Mouse (Mus musculus): ENCODE data around the gene Rsph14.
A peak's percentile ranks its signal among the peaks of the same experiment; 100 is the strongest.

Gene Rsph14

DNA sequence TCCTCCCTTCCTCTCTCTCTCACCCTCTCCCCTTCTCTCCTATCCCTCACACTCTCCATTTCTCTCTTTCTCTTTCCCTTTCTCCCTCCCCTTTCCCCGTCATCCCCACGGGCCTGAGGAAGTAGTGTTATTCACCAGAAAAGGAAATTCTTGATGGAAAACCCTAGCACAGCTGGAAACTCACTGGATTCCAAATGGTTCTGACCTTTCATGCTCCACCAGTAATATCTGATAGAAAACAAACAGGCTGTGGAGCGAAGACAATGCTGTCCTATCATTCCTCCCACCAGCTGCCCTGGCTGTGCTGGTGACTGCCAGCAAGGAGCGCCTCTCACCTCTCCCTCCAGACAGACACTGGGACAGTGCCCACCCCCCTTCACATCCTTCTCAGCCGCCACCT, 37.5 kb downstream of the Rsph14 start:
- DNase-seq (ENCODE audit: extremely low spot score): no peak

DNA sequence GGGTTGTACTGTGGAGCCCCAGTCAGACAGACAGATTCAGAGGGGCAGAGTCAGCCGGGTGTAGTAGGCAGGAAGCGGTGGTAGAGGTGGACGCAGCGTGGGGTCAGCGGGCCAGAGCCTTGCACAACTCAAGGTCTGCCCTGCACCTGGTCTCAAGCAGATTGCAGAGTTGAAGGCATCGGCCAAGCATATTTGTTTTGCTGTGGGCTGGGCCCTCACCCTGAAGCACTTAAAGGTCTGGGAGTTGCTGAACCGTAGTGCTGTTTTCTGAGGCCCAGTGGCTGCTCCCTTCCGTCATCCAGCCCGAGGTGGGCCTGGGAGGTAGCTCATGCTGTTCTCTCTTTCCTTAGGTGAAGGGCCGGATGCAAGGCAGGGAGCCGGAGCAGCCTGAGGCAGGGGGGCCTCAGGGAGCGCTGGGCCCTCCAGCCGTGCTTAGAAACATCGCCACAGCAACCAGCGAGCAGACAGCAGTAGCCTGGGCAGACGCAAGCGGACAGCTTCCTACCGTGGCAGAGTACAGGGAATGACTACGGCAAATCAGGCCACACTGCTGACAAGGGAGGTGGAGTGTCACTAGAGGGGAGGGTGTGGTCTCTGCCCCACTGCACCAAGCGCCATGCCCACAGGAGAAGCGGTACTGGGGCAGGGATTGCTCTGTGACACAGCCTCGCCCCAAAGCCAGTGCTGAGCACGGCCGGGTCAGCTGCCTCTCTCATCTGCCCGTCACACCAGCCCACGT, 41.6 kb downstream of the Rsph14 start:
- no peak for DNase-seq (ENCODE audit: extremely low spot score)

DNA sequence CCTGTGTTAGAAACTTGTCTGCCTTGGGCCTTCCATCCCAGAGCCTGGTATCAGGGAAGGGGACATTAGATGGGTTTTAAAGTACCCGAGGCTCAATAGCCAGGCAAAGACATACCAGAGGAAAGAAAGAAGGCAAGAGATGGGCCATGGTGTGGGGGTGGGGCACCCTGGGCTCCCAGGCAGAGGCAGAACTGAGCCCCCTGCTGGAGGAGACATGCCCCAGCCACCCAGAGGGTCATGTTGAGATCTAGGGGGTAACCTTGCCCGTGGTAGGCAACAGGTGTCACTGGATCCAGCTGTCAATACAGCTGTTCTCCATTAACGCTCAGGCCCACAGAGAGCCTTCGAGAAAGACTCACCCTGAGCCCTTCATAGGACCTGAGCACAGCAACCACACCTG, 42.6 kb downstream of the Rsph14 start:
- no peak for DNase-seq (ENCODE audit: extremely low spot score)

DNA sequence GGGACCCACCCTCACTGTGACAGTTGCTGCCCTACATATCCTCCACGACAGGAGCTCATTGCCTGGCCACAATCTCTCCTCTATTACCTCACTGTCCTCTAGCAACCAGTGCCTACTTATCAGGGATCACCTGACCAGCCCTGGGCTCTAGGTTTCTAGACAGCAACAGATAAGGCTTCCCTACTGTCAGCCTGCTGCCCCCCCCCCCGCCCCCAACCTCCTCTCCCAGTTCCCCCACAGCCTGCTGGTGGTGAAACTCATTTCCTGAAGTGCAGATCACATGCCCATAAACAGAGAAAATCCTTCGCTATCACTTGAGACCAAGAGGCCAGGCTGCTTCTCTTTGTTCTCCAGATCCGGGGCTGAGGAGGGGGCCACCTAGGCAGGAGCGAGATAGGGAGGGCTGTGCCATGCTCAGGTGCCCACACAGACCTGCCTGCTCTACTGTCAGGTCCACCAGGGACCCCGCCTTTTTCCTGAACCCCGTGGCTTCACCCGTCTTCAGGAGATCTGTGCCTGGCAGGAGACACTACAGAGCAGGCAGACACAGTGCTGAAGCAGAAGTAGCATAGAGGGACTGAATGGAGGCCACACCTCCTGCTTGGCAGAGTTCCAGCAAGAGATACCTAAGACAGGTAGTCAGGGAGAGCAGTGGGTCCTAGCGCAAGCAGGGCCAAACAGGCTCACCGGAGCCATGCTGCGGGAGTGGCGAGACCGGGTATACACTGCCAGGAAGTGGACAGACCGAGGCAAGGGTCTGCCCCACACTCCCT, 44.5 kb downstream of the Rsph14 start:
- no peak for DNase-seq (ENCODE audit: extremely low spot score)

DNA sequence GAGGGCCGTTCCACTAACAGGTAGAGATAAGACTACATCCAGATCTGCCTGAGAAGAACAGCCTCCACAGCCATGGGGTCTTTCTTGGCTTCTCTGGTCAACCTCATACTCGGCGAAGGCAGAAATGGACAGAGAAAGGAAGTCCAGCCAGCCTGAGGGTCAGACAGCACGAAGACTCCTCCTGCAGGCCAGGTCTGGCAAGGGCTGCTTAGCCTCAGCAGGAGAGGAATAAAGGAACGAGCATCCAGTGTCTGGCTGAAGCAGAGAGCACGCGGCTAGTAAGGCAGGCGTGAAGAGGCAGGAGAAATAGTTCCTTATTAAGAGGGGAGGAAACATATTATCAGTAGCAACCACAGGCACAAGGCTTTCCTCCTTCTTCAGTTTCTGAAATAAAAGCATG, 49.2 kb downstream of the Rsph14 start:
- no peak for DNase-seq (ENCODE audit: extremely low spot score)

DNA sequence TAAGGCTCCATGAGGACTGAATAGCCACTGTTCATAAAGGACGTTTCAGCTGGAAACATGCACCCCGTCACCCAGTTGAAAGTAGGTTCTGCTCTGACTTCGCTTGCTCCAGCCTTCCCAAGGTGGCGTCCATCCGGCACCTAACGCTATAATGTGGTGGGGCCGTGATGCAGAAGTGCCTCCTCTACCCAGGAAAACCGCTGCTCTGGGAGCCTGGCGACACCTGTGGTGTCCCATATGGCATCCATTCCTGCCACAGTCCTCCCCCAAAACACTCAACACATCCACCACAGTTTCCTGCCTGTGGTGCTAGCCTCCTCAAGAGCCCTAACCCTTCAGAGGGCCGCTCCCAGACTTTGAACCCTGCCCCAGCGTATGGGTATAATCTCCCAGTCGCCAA, 51.2 kb downstream of the Rsph14 start:
- DNase-seq (ENCODE audit: extremely low spot score): no peak

DNA sequence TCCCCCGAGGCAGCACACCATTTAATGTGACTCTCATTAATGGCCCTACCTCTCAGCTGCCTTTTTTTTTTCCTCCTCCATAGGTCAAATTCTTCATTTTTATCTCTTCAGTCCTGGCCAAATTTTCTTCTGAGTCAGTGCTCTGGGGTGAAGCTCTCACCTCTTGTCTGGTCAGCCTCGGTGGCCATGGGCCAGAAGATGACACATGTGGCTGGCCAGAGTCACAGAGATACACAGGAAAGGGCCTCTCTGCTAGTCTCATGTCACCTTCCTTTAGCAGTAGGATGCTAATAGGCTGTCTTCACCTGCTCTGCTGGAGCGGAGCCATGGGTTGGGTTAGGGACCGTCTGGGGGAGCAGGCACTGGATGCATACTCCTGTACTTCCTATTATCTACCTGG, 54.3 kb downstream of the Rsph14 start:
- no peak for DNase-seq (ENCODE audit: extremely low spot score)

DNA sequence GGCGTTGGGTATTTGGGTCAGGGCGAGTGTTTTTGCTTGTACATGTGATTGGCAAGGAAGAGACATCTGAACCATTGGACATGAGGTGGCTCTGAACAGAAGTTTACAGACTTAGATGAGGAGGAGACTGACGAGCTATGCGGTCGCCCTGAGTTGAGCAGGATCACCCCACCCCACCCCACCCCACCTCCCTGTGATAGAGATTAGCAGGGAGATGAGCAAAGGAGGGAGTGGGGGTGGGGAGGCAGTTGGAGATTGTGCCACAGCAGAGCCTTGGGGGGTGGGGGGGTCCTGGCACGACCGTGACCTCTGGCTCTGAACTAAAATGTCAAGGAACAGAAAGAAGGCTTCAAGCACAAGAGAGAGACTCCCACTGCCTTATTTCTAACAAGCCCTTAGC, 56.0 kb downstream of the Rsph14 start:
- no peak for DNase-seq (ENCODE audit: extremely low spot score)

DNA sequence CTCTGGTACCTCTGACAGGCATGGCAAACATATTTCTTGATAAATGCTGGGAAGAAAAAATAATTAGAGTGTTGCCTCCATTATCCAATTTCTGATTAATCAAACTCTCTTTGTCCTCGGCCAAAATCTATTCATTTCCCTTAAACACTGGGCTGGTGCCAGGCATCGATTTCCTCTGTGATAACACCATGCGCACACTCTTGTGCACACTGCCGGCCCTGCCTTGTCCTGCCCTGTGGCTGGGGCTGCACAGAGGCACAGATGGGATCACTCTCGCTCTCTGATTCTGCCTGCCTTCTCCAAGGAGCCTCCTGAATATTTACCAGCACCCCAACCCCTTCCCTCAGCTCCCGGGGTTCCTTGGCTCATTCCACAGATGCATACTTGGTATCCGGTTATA, 56.8 kb downstream of the Rsph14 start:
- no peak for DNase-seq (ENCODE audit: extremely low spot score)

DNA sequence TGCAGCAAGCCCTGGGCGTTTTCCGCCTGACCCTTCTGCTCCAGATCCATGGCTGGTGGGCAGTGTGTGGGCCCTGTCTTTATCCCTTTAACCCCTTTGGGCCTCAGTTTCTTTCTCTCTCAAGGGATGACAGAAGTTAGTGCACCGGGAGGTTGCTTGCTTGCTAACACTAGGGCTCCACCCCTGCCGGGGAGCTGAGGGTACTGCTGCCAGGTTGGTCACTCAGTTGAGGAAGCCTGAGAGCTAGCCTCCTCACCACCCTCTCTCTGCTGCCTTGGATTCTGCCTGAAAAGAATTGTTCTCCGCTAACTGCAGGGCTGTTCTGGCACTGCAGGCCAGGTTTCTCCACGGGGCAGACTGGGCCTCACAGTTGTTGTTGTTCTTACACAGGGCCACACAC, 59.4 kb downstream of the Rsph14 start:
- no peak for DNase-seq (ENCODE audit: extremely low spot score)

DNA sequence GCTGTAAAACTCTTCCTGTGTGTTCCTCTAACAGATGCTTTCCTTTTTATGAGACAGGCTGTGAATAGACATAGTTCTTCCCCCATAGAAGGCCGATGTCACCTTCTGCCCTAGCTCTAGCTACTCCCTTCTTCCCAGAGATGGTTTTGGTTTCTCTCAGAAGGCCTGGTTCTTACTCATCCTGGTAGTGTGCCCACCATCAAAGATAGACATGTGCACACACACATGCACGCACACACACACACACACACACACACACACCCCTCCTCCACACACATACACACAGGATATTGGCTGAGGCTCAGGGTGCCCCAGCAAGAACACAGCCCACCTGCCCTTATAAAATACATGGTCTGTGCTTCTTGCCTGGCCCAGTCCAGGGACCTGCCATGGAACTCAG, 63.1 kb downstream of the Rsph14 start:
- no peak for DNase-seq (ENCODE audit: extremely low spot score)

DNA sequence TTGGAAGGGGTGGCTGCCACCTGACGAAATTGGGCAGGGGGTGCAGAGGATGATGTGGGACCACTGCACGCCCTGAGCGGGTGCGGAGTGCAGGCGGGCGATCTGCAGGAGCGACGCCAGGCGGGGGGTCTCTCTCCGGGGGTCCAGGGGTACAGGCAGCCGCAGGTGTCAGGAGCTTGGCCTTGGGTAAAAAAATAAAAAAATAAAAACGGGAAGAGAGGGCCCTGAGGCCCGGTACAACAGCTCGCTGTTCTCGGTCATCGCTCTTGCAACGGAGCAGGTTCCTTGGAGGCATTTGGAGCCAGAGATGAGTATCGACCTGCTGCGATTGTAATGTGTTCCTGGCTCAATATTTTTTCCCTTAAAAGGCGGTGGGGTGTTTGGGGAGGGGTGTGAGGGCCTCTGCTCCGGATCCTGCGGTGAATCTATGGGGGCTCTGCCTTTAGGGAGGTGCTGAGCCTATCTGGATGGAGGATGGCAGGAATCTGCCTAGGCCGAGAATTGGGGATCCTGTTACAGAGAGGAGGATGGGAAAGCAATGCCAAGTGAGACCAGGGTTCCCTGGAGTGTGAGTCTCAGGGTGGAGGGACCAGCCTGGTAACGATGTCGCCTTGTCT, 64.6 kb downstream of the Rsph14 start:
- peak; percentile 24 for DNase-seq (ENCODE audit: extremely low spot score)

DNA sequence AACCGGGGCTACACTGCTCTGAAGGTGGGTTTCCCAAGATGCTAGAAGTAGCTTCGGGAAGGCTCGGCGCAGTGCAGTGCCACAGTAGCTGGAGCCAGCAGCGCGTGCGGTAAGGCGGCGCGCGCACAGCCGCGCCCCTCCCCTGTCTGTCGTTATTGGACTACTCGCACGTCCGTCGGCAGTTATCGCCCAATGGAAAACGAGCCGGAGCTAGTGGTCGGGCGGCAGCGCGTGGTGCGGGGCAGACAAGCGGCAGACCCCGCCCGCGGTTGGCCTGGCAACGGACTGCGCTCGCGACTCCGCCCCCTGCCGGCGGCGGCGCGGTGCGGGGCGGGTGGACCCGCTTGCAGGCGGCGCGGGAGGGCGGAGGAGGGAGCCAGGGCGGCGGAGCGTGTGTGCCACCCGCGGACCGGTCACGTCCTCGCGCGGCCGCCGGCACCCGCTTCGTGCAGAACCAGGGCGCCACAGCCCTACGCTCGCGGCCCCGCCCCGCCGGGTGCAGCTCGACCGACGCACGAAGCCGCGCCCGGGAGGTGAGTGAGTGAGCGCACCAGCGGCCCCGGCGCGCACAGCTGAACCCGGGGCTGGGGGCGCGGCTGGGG, 65.4 kb downstream of the Rsph14 start, which contains the start of gene Gnaz:
Gene Gnaz (plus strand): TSS at position 328 of the 602 bp plus-strand sequence.
- DNase-seq (ENCODE audit: extremely low spot score): peak; percentile 96

DNA sequence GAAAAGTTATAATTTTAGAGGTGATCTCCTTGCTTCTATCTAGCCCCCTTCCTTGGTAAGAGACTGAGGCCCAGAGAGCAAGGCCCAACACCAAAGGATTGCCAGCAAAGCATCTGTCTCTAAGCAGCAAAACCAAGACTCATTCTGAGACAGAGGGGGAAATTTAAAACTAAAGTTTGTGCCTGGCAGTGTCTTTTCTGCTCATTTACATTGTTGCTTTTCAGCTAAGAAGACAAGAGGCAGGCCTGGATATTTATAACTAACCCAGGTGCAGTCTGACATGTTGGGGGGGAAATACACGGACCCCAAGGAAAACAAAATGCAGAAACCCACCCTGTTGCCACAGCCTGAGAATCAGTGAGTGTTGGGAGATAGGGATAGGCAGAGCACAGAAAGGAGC, 68.0 kb downstream of the Rsph14 start:
- DNase-seq (ENCODE audit: extremely low spot score): no peak

DNA sequence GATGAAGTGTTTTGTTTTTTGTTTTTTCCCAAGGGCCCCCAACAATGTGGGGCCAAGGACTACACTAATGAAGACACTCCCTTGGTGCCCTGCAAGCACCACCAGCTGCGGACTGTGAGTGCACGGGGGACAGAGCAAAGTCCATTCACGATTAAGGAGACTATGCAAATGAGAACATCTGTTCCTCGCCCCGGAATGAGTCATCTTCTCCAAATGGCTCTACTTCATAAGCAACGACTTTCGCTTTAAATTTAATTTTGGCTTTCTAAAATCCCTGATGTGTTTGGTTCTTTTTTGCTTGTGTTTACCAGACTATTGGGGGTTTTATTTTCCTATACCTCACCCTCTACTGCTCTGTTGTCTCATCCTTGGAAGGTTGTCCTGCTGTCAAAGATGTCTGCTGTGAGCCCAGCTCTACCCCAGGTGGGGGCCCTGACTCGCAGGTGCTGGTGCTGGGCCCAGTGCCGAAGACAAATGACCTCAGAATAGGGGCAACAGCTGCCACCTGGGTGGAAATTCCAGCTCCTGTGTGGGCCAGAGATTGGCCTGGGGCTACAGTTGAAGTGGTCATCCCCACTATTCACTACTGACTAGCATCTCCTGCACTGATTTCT, 79.4 kb downstream of the Rsph14 start:
- no peak for DNase-seq (ENCODE audit: extremely low spot score)

DNA sequence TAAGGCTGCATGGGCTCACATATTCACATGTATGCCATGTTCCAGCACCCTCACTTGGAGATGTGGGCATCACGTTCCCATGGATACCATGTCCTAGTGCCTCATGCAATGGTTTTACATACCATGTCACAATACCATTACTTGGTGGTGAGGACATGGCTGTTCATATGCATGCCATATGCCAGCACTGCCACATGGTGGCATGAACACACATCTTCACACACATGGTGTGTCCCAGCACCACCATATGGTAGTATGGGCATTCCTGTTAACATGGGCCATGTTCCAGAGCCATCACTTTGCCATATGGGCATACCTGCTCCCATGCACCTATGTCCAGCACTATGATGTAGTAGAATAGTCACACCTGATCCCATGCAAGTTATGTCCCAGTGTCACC, 91.6 kb downstream of the Rsph14 start:
- no peak for DNase-seq (ENCODE audit: extremely low spot score)

DNA sequence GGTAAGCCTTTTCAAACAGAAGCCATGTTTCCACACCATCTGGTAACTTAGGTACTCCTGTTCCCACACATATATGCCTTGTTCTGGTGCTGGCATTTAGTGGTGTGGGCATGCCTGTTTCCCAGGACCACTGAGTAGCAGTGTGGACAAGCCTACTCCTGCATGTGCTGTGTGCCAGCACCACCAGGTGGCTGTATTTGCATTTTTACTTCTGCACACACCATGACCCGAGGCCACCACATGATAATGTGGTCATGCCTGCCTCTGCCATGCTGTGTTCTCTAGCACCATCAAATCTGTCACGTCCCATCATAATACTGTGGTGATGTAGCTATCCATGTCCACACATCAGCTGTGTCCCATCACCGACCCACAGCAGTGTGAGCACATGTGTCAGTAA, 93.1 kb downstream of the Rsph14 start:
- DNase-seq (ENCODE audit: extremely low spot score): no peak

DNA sequence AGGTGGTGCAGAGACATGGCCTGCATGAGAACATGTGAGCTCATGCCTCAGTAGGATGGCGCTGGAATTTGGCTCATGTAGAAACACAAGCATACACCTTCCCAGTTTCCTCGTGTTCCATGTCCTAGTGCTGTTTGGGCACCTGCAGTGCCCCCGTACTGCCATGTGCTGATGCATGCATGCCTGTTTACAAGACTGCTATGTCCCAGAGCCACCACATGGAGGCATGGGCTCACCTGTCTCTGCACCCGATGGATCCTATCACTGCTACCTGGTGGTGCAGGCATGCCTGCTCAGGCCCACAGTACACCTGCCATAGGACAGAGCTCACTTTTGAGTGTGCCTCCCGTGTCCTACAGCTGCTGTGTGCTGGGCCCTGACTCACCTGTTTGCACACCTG, 94.0 kb downstream of the Rsph14 start:
- DNase-seq (ENCODE audit: extremely low spot score): no peak

DNA sequence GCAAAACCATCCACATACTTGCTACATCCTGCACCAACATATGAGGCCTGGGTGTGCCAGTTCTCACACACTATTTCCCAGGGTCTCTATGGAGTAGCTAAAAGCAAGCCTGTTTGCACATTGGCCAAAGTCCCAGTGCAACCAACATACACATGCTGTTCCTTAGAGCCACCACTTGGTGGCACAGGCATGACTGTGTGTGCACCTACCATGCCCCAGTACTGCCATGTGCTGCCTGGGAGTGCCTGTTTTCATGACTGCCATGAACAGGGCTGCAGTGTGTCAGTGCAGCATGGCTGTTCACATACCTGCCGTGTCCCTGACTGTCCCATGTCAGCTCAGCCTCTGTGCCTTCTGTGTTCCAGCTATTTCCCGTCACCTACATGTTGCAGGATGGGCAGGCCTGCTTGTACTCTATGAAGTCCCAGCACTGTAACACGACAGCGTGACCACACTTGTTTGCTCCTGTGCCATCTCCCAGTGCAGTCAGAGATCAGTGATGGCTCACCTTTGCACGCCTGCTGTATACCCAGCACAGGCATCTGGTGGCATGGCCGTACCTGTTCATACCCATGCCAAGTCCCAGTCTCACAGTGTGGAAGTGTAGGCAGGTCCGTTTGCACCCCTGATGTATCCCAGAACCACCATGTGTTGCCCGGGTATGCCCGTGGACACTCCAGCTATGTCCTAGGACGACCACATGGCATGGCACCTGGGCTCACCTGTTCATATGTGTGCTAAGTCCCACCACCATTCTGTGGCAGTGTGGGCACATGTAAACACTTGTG, 95.2 kb downstream of the Rsph14 start:
- DNase-seq (ENCODE audit: extremely low spot score): peak; percentile 18

DNA sequence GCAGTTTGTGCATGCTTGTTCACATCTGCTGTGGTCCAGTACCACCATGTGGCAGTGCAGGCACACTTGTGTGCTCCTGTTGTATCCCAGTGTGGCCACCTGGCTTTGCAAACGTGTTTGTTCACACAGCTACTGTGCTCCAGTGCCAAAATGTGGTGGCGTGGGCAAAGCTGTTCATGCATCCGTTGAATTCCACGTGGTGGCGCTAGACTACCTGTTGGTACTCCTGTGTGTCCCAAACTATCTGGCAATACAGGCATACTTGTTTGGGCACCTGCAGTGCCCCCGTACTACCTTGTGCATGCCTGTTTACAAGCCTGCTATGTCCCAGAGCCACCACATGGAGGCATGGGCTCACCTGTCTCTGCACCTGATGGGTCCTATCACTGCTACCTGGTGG, 97.4 kb downstream of the Rsph14 start:
- DNase-seq (ENCODE audit: extremely low spot score): peak; percentile 21

DNA sequence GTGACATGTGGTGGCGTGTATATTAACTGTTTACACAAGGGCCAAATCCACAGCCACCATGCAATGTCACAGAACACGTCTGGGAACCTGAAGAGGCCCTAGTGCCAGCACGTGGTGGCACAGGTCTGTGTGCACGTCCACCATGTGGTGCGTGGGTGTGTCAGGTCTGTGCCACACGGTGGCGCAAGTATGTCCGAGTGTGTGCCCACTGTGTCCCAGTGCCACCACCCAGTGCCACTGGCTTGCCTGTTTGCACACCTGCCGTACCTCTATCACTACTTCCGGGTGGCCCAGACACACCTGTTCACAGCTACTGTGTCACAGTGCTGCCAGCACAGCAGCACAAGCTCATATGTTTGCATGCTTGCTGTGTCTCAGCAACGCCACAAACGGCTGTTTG, 97.9 kb downstream of the Rsph14 start:
- no peak for DNase-seq (ENCODE audit: extremely low spot score)
